Mouse (Mus musculus): ENCODE data around the gene 2010111I01Rik.
"Not testable (repeated sequence)": the region's sequence is repeated elsewhere in the genome, so short reads cannot be mapped to it uniquely, and the experiment has no call there.

The 2010111I01Rik gene

DNA sequence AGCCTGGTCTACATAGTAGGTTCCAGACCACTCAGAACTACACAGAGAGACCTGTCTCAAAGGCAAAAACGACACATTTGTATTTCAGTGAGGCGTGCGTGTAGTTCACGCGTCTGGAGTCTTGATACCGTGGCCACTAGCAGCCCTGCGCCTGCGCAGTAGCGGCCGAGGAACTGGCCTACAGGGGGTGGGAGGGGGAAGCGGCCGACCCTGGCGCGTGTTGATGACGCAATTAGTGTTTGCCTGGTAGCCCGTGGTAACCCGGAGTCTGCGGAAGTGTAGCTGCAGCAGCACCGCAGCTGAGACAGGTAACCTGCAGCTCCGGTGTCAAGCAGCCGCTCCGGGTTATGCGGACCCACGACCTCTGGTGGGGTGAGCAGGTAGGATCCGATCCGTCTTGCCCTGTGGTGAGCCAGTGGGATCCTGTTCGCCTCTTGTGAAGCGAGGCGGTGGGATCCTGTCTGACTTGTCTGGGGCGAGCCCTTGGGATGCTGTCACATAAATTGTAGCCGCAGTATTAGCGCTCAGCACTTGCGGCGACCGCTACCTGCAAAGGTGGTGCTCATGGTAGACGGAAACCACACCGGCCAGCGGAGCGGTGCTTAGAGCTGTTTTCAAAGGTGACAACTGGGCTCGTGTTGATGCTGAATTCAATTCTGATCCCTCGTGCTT is at the start of gene 2010111I01Rik:
Gene 2010111I01Rik, plus strand, starts transcription at position 254 of the 672 bp plus-strand sequence.
- DNase-seq (ENCODE audit: low spot score), result peak; percentile 98

DNA sequence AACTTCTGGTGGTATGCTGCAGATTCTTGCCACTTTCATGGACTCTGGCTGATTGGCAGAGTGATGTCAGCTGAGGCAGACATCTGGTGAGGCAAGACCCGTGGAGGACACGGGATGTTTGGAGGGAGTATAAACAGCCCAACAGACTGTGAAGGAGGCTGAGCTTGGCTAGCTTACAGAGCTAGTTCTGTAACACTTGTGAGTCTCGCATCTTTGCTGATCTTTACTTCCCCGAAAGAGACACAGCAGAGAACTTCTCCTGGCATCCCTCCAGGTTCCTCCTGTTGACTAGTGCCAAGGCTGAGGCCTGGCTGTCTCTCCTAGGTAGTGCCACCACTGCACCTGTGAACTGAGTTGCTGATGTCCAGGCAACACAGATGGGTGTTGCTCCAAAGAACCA is 48.0 kb upstream of the 2010111I01Rik start:
- no peak for DNase-seq (ENCODE audit: low spot score)

DNA sequence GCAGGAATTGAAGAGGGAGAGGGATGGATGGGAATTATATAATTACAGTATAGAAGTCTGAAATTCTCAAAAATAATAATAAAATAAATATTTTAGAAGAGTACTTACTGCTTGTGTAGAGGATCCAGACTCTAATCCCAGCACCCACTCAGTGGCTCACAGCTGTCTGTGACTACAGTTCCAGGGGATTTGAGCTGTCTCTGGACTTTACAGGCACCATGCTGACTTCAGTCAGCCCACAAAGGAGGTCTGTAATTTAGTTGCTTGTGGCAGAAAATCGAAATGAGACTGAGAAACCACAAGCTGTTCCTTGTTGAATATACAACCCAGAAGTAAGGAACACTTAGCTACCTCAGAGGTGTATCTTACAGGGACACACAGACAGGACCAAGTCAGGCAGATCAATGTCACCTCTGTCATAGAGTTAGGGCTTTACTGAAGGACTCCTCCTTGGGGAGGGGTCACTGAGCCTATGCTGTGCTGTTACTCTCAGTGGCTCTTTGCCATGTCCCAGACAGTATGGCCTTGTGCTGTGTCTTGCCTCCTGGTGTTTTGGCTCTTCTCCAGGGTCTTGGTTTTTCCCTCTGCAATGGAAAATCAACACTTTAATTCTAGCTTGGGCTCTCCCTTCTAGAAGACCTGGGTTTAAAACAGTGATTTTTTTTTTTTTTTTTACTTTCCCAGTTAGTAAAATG is 47.1 kb upstream of the 2010111I01Rik start:
- no peak for DNase-seq (ENCODE audit: low spot score)

DNA sequence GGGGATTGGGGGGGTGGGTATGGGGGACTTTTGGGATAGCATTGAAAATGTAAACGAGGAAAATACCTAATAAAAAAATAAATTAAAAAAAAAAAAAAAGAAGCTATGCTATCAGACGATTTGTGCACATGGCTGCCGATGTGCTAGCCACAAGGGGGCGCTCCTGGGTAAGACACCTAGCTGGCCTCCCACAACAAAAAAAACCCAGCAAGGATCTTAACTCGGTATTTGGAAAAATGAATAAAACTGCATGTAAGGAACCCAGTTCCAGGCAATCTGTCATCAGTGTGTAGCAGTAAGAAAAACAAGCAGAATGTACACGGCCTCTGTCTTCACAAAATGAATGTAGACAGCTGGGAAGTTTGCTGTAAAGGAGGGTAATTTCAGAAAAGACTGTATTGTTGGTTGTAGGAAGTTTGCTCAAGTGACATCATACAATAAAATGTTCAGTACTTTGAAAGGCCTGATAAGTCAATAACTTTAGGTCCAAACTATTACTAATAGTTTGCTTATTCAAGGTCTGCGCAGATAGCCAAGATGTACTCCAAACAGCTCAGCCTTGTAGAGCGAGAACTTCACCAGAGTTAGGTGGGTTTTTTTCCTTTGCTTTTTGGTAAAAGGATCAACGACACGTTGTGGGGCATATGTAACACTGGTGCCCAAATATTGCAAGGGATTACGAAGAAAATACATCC is 44.9 kb upstream of the 2010111I01Rik start:
- peak; percentile 80 for DNase-seq (ENCODE audit: low spot score)

DNA sequence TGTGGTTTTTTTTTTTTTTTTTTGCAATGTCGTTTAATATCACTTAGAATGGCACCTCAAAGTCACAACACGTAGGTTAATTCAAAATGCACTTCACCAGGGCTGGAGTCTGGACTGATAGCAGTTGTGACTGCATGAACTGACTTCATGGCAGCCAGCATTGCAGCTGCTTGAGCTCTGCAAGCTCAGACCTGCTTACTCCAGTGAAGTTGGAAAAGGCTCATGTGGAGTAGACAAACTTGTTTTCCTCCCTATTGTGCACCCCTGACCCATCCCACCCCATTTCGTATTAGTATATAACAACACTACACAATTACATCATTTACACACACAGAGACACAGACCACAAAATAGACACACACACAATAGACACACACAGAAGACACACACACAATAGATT is 42.0 kb upstream of the 2010111I01Rik start:
- no peak for DNase-seq (ENCODE audit: low spot score)

DNA sequence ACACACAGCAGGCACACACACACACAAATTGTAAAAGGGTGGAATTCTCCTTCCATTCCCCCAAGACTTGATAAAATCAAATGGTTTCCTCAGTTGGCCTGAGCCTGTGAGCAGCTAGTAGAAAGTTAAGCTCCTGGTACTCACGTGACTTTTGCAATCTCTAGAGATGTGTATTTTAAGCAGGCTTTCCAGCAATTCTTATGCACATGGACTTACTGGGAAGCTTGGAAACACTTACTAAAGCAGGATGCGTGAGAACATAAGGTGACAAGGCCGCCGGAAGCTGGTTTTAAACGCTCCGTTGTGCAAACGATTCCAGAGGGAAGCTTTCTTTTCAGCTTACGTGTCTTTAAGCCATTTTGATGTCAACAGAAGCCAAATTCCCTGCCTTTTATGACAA is 41.5 kb upstream of the 2010111I01Rik start:
- DNase-seq (ENCODE audit: low spot score), result no peak

DNA sequence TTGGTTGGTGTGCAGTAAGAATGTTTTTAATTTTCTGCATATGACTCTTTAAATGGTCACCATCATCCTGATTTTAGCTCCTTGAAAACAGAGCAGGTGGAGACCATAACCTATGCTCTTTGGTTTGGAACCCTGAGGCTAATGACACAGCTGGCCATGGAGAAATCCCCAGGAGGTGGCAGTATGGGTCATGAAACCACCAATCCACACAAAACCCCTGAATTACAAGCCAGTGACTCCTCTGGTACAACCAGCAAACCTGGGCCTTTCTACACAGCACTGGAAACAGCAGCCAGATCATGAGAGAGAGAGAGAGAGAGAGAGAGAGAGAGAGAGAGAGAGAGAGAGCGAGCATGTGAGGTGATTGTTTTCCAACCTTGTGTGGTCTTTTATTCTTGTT is 38.2 kb upstream of the 2010111I01Rik start:
- DNase-seq (ENCODE audit: low spot score), result peak; percentile 69

DNA sequence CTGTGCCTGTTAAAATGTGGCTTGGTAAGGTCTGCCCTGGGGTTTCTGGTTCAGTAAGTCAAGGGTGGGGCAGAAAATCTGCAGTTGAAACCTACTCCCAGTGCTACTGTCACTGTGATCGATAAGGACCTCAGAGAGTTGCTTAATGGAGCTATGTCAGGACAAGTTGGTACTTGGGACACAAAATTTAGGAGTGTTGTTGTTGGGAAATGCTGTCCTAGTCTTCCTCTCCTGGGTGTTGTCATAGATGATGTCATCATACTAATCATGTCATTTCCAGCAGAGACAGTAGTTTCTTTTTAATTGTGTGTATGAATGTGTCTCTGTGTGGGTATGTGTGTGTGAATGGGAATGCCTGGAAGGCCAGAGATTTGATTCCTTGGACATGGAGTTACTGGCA is 37.2 kb upstream of the 2010111I01Rik start:
- no peak for DNase-seq (ENCODE audit: low spot score)

DNA sequence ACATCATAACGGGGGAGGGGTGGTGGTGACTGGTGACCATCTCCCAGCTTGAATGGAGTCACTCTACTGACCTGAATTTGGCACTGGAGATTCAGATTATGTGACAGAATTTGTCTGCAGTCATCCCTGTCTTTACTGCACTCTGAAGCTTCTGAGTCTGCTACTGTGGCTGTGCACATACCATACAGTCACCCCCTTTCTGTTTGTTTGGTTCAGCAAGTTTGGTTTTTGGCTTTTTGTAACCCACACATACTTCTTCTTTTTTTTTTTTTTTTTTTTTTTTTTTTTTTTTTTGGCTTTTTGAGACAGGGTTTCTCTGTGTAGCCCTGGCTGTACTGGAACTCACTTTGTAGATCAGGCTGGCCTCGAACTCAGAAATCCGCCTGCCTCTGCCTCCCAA is 35.5 kb upstream of the 2010111I01Rik start:
- DNase-seq (ENCODE audit: low spot score), result not testable (repeated sequence)

DNA sequence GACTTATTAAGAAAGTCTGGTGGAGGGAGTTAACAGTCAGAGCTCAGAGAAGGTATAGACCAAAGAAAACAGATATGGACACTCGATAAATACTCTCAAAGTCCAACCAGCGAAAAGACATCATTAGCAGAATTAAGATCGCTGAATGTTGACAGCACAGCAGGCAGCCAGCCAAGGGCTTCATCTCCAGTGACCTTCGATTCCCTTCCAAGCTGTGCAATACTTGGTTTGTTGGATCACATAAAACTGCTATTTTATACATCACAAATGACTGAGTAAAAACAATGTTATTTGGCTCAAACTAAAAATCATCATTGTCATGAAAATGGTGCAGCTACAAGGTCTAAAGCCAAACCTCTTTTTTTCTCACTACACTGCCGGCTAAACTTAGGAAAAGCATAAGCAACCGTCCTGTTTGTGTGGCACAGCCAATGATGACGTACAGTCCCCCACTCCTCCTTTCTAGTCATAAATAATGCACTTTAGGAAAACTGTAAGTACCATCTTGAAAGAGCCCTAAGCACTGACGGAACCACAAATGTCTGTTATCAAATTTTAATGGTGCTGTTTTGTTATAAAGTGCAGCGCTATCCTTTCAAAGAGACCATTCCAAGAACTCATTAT is 34.8 kb upstream of the 2010111I01Rik start:
- DNase-seq (ENCODE audit: low spot score), result no peak

DNA sequence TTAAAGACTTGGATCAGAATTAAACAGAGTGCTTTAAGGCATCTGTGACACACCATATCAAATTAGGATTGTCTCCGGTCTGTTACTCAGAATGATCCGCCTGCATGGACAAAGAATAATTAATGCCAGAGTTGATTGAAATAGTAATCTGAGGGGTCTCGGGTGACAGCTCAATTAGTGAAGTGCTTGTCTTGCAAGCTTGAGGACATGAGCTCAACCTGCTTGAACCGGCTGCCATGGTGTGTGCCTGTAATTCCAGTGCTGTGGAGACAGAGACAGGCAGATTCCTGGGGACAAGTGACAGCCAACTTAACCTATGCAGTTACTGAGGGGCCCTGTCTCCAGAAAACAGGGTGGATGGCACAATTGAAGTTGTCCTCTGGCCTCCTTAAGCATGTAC is 32.2 kb upstream of the 2010111I01Rik start:
- DNase-seq (ENCODE audit: low spot score), result no peak

DNA sequence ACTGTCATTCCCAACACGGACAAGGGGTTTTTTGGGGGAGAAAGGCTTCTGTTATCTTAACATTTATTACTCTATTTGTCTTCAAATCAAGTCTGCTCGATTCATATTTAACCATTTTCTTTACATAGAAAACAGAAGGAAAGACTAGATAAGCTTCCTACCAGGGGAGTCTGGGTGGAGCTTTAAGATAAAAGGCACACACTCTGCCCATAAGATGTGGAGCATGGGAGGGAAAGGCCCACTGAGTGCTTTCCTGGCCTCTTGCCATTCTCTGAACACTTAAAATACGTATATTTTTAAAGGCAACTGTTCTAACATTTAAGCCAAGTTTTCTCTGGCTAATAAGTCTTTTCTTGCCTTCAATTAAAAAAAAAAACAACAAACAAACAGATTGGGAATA is 25.3 kb upstream of the 2010111I01Rik start:
- DNase-seq (ENCODE audit: low spot score), result no peak

DNA sequence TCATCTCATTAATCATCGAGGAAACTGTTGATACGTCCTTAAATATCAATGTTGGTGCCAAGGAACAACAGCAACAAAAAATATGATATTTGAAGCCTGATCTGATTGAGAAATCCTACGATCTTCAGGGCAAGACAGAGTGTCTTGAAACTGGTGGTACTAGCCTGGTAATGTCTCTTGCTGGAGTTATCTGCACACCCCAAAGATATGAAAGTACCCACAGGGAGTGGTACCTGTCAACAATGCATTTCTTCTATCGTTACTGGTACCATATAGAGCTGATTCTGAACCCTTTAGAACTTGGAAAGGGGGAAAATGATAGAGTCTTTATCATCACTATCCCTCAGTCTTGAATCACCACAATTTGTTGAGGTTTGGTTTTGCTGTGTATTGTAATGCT is 24.9 kb upstream of the 2010111I01Rik start:
- no peak for DNase-seq (ENCODE audit: low spot score)

DNA sequence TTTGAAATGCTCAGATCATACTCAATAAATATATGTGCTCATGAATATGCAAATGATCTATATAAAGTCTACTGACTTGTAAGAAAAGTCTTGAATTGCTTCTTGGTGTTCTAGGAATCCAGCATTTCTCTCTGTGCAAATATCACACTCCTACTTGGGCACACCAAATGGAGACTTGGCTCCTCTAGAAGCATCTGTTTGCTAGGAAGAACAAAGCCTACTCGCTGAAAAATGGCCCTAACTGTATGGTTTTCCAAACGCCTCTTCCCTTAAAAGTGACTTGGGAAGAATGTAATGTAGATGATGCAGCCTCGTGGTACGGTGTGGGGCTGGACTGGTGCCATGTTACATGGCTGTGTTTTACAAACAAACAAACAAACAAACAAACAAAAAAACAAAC is 24.0 kb upstream of the 2010111I01Rik start:
- no peak for DNase-seq (ENCODE audit: low spot score)

DNA sequence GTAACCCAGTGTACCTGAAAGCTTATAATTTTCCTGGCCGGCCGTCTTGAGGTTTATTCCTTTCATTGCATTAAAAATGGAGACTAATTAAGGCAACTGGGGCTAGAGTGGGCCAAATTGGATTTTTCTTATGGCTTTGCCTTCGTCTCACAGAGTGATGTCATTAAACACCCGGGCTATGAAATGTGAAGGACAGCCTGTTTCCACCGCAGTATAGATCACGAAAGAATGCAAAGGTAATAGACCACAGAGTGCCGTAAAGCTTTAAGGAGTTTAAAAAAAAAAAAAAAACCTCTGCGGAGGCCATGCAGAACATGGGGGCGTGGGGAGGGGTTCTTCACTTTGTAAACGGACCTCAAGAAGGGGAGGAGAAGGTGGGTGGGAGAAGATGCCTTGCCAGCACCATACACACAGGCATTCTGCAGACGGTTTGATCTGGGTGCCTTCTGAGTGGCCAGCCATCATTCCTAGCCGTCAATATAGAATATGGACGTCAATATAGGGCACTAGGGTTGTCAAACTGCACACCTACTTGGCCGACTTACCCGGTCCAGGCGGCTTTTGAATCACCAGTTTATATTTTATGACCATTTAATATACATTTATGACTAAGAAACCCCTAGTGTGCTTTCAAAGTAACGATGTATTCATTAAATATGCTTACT is 23.2 kb upstream of the 2010111I01Rik start:
- DNase-seq (ENCODE audit: low spot score), result no peak

DNA sequence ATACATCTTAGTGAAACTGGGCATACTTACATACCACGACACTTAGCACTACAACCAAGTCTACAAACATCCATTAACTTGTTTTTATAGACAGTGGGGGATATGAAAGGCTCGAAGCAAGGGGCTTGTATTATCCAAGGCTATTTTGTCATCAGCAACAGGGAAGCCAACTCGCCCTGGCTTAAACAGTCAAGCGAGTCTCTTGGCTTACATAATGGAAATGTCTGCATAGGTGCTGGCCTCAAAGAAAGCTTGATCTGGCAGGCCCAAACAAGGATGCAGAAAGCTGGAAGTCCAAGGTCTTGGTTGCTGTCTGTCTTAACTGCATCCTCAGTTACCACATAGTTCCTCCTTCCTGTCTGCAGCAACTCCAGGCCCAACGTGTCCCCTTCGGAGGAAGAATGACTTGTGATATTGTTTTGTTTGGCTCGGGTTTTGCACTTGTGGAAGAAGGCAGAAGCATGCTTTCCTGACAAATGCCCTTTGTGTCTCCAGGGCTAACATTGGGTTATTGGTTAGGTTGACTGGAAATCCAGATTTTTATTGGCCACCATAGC is 21.3 kb upstream of the 2010111I01Rik start:
- no peak for DNase-seq (ENCODE audit: low spot score)

DNA sequence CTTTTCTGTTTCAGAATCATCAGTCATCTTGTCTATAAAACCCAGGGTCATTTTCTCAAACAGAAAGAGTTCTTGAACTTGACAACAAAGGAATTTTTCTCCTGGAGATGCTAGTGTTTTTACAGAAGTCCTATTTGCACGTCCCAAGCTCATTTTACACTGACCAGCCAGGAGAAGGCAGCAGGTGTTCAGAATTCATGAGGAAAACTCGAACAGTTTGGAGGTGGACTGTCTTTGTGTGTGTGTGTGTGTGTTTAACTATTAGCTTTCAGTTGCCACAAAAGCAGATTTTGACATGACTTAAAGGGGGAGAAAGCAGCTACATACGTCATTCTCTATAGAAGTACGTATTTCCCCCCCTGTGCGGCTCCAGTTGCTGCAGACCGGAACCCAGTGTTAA is 20.6 kb upstream of the 2010111I01Rik start:
- DNase-seq (ENCODE audit: low spot score), result no peak

DNA sequence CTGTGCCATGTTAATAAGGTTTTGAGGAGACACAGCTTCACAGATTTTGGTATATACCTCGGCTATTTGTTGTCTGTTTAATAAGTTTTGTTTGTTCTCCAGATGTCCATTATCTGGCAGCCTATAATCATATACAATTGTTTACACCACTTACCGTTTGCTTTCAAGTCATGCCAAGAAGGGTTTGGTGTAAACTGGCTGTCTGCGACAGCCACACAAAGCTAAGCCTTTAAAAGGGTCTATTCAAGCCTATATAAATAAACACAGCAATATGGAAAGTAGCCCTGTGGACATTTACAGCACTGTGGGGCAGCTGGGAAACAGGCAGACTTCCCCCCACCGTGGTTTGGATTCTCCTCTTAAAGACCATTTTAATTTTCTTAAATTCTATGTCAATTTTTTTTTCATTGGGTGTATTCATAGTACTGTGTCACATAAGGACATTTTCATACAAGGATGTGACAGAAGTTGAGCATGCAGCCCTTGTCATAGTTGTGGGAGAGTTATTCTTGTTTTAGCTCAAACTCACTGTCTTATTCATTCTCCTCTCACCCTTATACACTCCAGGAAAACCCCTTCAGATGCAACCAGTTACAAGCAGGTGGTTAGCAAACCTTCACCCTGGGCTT is 15.0 kb upstream of the 2010111I01Rik start:
- DNase-seq (ENCODE audit: low spot score), result no peak

DNA sequence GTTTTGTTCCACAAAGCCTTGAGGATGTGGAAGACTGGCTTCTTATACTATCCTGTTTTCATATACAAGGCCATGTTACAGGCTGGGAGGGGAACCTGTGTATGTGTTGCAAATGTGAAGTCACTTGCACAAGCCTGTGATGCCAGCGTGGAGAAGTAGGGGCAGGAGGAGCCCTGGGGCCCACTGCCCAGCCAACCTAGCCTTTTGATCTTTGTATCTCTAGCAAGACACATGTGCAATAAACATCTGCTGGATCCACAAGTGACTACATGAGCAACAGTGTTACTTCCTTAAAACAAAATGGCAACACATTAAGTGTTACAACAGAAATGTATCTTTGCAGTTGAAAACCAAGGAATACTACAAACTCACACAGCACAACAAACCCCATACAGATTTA is 13.1 kb upstream of the 2010111I01Rik start:
- no peak for DNase-seq (ENCODE audit: low spot score)

DNA sequence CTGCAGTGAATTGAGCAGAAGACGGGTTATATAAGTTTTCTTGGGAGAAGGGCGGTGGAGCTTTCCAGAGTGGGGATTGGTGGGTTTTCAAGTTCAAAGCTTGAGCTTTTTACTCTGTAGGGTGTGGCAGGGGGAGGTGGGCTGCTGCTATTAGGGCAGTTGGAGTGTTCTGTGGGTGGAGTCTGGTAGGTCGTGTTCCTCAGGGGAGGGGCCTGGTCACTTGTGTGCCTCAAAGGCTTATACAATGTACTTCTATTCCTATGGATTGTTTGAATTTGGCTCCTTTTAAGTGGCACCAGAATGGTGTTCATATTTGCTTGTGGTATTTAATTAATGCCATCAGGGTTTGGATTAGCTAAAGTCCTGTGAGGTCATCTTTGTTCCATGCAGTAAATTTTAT is 12.6 kb upstream of the 2010111I01Rik start:
- no peak for DNase-seq (ENCODE audit: low spot score)

DNA sequence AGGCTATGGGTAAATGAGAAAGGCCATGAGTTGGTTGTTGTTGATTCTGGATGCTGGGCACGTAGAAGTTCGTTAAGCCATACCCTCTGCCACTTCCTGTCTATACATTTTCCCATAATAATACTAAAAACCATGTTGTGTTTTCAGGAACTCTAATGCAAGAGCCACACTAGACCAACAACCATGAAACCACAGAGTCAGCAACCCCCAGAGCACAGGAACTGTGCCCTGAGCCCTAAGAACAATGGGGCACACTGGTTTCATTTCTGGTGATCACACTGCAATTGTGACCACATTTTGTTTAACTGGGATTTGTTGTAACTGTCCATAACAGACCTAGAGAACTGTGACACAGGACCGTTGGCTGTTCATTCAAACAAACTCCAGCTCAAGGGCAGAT is 12.1 kb upstream of the 2010111I01Rik start:
- DNase-seq (ENCODE audit: low spot score), result no peak
